ENCODE assay signal across 11 mouse cellular contexts in genomic region chr11:107422356-107422754, GRCm38 (mm10). TPM values are rescaled to one million over a fixed set of nuclear protein-coding genes. Genes with fewer than 3 reads are reported as not detected.
A peak's percentile ranks its signal among the peaks of the same experiment; 100 is the strongest.
DNase-seq lines count a peak whose midpoint lies in the region; ATAC-seq and TF ChIP-seq lines count a peak whose summit lies in the region.
"Had no signal": no experiment of that assay in that cellular context is flagged by ENCODE, and none has a peak within 500 bp of the region (broad histone marks: within the 10 kb centered on the region; RNA-seq: fewer than 3 reads in every experiment).

No protein-coding gene starts in this region.

- intact Hi-C loops in heart, postnatal 10 days (cut with DNase I) = no loop called here

- H3K9ac ChIP-seq in MEL (ENCODE audit: control insufficient read depth, low read depth, low read length, poor library complexity, severe bottlenecking) = peak overlapping the region; percentile 54
- 0 out of 2 replicates have a peak overlapping the region, but pooled peaks have one; percentile 9 for H3K9ac ChIP-seq in liver, embryonic 16.5 days (ENCODE audit: low read depth, low read length)
- no peak overlapping the region for H3K9ac ChIP-seq in kidney, embryonic 16.5 days (replicated peaks; ENCODE audit: low read length)
- H3K9ac ChIP-seq: heart, embryonic 15.5 days had no signal

- H3K27me3 ChIP-seq in kidney, adult 2 months (replicated peaks; ENCODE audit: control insufficient read depth, insufficient read depth, low read length) = no peaks in the 10 kb centered on the region
- H3K27me3 ChIP-seq in MEL (ENCODE audit: control insufficient read depth in 1 of 2, insufficient read depth in 2 of 2, low read length in 2 of 2) = no peaks in the 10 kb centered on the region
- H3K27me3 ChIP-seq in liver, embryonic 16.5 days (ENCODE audit: control insufficient read depth, insufficient read depth, low read depth, low read length) = no peaks in the 10 kb centered on the region
- no peaks in the 10 kb centered on the region for H3K27me3 ChIP-seq in kidney, embryonic 16.5 days (ENCODE audit: insufficient read depth, low read length)
- H3K27me3 ChIP-seq: heart, embryonic 15.5 days had no signal

- TF ChIP-seq POLR2A in kidney, adult 2 months (IDR thresholded peaks at IDR 0.05; ENCODE audit: low read depth, low read length) = no peak
- TF ChIP-seq POLR2A in MEL (IDR thresholded peaks at IDR 0.05; ENCODE audit: control insufficient read depth in 1 of 2, insufficient read depth in 1 of 2, low read depth in 1 of 2, low read length in 2 of 2, poor library complexity in 1 of 2) = peak in 1 of 2 experiments; percentile 3; a peak in 1 of 4 replicates

- H3K27ac ChIP-seq in kidney, adult 2 months (ENCODE audit: insufficient read depth, low read depth, low read length) = peak overlapping the region; percentile 47
- peak overlapping the region; percentile 89 for H3K27ac ChIP-seq in MEL (ENCODE audit: control insufficient read depth, low read depth, low read length)
- H3K27ac ChIP-seq in liver, embryonic 16.5 days (ENCODE audit: low read length) = 0 out of 2 replicates have a peak overlapping the region, but pooled peaks have one; percentile 15
- no peak overlapping the region for H3K27ac ChIP-seq in kidney, embryonic 16.5 days (ENCODE audit: low read length)
- H3K27ac ChIP-seq: heart, embryonic 15.5 days; kidney, postnatal 0 days had no signal

- H3K36me3 ChIP-seq in kidney, adult 2 months (ENCODE audit: control insufficient read depth, insufficient read depth, low read length) = no peaks in the 10 kb centered on the region
- peaks cover 0 to 41% of the 10 kb centered on the region in 2 experiments; a peak in 2 of 4 replicates for H3K36me3 ChIP-seq in MEL (ENCODE audit: control insufficient read depth in 1 of 2, insufficient read depth in 2 of 2, low read length in 2 of 2)
- H3K36me3 ChIP-seq in liver, embryonic 16.5 days (ENCODE audit: control insufficient read depth, insufficient read depth) = no peaks in the 10 kb centered on the region
- H3K36me3 ChIP-seq in kidney, embryonic 16.5 days (ENCODE audit: insufficient read depth, low read length) = no peaks in the 10 kb centered on the region
- H3K36me3 ChIP-seq: heart, embryonic 15.5 days had no signal

- TF ChIP-seq CTCF in kidney, adult 2 months (conservative IDR thresholded peaks at IDR 0.05; ENCODE audit: insufficient read depth, insufficient read length, low read depth, low read length) = no peak
- no peak for TF ChIP-seq CTCF in MEL (IDR thresholded peaks at IDR 0.05 in 2 of 3, conservative IDR thresholded peaks at IDR 0.05 in 1 of 3; ENCODE audit: control insufficient read depth in 1 of 3, insufficient read depth in 1 of 3, low read depth in 2 of 3, low read length in 3 of 3, poor library complexity in 1 of 3, severe bottlenecking in 1 of 3)

- TF ChIP-seq RAD21 in MEL (IDR thresholded peaks at IDR 0.05; ENCODE audit: low read depth, low read length) = no peak

- peaks cover 45% of the 10 kb centered on the region for H3K79me2 ChIP-seq in MEL (ENCODE audit: control insufficient read depth, insufficient read depth, low read length, poor library complexity)

- no peak overlapping the region for H3K4me2 ChIP-seq in liver, embryonic 16.5 days (ENCODE audit: low read depth, low read length)
- H3K4me2 ChIP-seq in kidney, embryonic 16.5 days (replicated peaks; ENCODE audit: low read depth, low read length) = no peak overlapping the region
- H3K4me2 ChIP-seq: heart, embryonic 15.5 days had no signal

- ATAC-seq in common myeloid progenitor, adult 5-6 weeks (replicated peaks; ENCODE audit: low read depth, poor library complexity, severe bottlenecking) = peak; percentile 33
- ATAC-seq in liver, embryonic 16.5 days (ENCODE audit: low read depth) = no peak
- ATAC-seq in kidney, embryonic 16.5 days (ENCODE audit: low FRiP score, low TSS enrichment) = no peak

- peak; percentile 53 for DNase-seq in kidney, adult 2 months
- DNase-seq in kidney, postnatal 14 days = no peak
- DNase-seq in MEL (ENCODE audit: low read depth, low spot score) (peak; percentile 72), MN1 (ENCODE audit: low spot score) (no peak)
- DNase-seq in heart, postnatal 10 days = no peak
- DNase-seq: cerebellum, postnatal 25 days had no signal

- TF ChIP-seq EP300 in MEL (IDR thresholded peaks at IDR 0.05; ENCODE audit: low read depth in 1 of 2, low read length in 2 of 2) = peak in 1 of 2 experiments; percentile 53; a peak in 2 of 4 replicates

- WGBS in kidney, adult 2 months = 29% methylated on average over 5 of the region's 5 CpGs
- 11% methylated on average over 5 of the region's 5 CpGs for WGBS in liver, embryonic 16.5 days (ENCODE audit: insufficient replicate concordance)
- 72% methylated on average over 5 of the region's 5 CpGs for WGBS in kidney, embryonic 16.5 days

- no peak overlapping the region for H3K4me3 ChIP-seq in kidney, adult 2 months (ENCODE audit: insufficient read depth, low read depth, low read length)
- H3K4me3 ChIP-seq in MEL (ENCODE audit: control insufficient read depth in 1 of 2, insufficient read depth in 1 of 2, low read depth in 2 of 2, low read length in 2 of 2) = peak overlapping the region; percentile 3 to 22; a peak in 2 of 4 replicates
- H3K4me3 ChIP-seq in liver, embryonic 16.5 days (ENCODE audit: low read depth, low read length) = no peak overlapping the region
- no peak overlapping the region for H3K4me3 ChIP-seq in kidney, embryonic 16.5 days (ENCODE audit: low read length)
- H3K4me3 ChIP-seq: heart, embryonic 15.5 days had no signal

- H3K9me3 ChIP-seq in MEL (replicated peaks; ENCODE audit: insufficient read depth, low read length) = no peaks in the 10 kb centered on the region
- H3K9me3 ChIP-seq in liver, embryonic 16.5 days (replicated peaks; ENCODE audit: control insufficient read depth, low read length) = no peaks in the 10 kb centered on the region
- no peaks in the 10 kb centered on the region for H3K9me3 ChIP-seq in kidney, embryonic 16.5 days (ENCODE audit: low read length)
- H3K9me3 ChIP-seq: heart, embryonic 15.5 days had no signal

- H3K4me1 ChIP-seq in kidney, adult 2 months (ENCODE audit: control insufficient read depth, insufficient read depth, low read length) = peaks cover 14% of the 10 kb centered on the region; the same call in 1 of the 2 replicates
- peaks cover 23 to 47% of the 10 kb centered on the region in 2 experiments for H3K4me1 ChIP-seq in MEL (ENCODE audit: control insufficient read depth in 1 of 2, insufficient read depth in 2 of 2, low read length in 2 of 2)
- H3K4me1 ChIP-seq in liver, embryonic 16.5 days (ENCODE audit: control insufficient read depth, low read depth, low read length) = peaks cover 21% of the 10 kb centered on the region
- H3K4me1 ChIP-seq in kidney, embryonic 16.5 days (ENCODE audit: insufficient read depth, low read length) = 0 out of 2 replicates have a peak, but pooled peaks cover 5% of the 10 kb centered on the region

TF ChIP-seq in MEL, 35 proteins besides CTCF, POLR2A, EP300 and RAD21 (continues in another document):
- TF ChIP-seq BHLHE40 (IDR thresholded peaks at IDR 0.05; ENCODE audit: borderline replicate concordance, low read depth, low read length) (peak; percentile 93), HCFC1 (IDR thresholded peaks at IDR 0.05; ENCODE audit: low read depth, low read length) (peak; percentile 38; the same call in 1 of the 2 replicates), MYB (IDR thresholded peaks at IDR 0.05; ENCODE audit: low read depth, low read length) (no peak), E2F4 (IDR thresholded peaks at IDR 0.05; ENCODE audit: borderline replicate concordance, low read depth, low read length) (no peak), JUND (IDR thresholded peaks at IDR 0.05; ENCODE audit: low read depth, low read length) (no peak), POLR2AphosphoS5 (IDR thresholded peaks at IDR 0.05; ENCODE audit: borderline replicate concordance, low read depth, low read length) (no peak), CHD1 (IDR thresholded peaks at IDR 0.05; ENCODE audit: low read depth, low read length) (no peak; the same call in 1 of the 2 replicates), SMC3 (IDR thresholded peaks at IDR 0.05; ENCODE audit: low read depth, low read length) (no peak), ZKSCAN1 (IDR thresholded peaks at IDR 0.05; ENCODE audit: low read depth, low read length) (no peak), CHD2 (IDR thresholded peaks at IDR 0.05; ENCODE audit: low read length) (no peak), GATA1 (IDR thresholded peaks at IDR 0.05; ENCODE audit: low read depth, low read length) (no peak; the same call in 1 of the 2 replicates), SIN3A (IDR thresholded peaks at IDR 0.05; ENCODE audit: low read length) (0 out of 2 replicates have a peak, but pooled peaks have one; percentile 27), NELFE (IDR thresholded peaks at IDR 0.05; ENCODE audit: low read depth, low read length) (no peak), ZNF384 (IDR thresholded peaks at IDR 0.05; ENCODE audit: low read depth, low read length) (no peak), MXI1 (IDR thresholded peaks at IDR 0.05; ENCODE audit: low read depth, low read length) (peak; percentile 72), TCF12 (IDR thresholded peaks at IDR 0.05; ENCODE audit: low read depth, low read length) (peak; percentile 28; the same call in 1 of the 2 replicates), GABPA (IDR thresholded peaks at IDR 0.05; ENCODE audit: low read depth, low read length) (no peak), ZMIZ1 (IDR thresholded peaks at IDR 0.05; ENCODE audit: low read depth, low read length) (peak; percentile 63; the same call in 1 of the 2 replicates)

RNA-seq across cellular contexts. Expression of gene Pitpnc1, which starts 48.1 kb away (rescaled TPM):
- 15.0 and 18.5 TPM in 2 replicates for polyA plus RNA-seq in kidney, adult 2 months (2012; rRNA removed)
- total RNA-seq in MEL (2012; rRNA removed) = 19.3 and 31.9 TPM in 2 replicates
- 10 to 100 TPM in 1 of 2 experiments, not detected in 1; 25.3 TPM for polyA plus RNA-seq in MEL (2012; ENCODE audit: insufficient read depth in 1 of 2, insufficient read length in 2 of 2, low read depth in 1 of 2, low replicate concordance in 2 of 2, missing spikeins in 1 of 2)
- total RNA-seq in common myeloid progenitor, adult 5-6 weeks (2017) = 36.5 and 42.8 TPM in 2 replicates
- polyA plus RNA-seq in liver, embryonic 16.5 days (2015; fragmentation: Nextera tagmentation; extraction: Ambion mirVana) = 7.6 and 9.2 TPM in 2 replicates
- 21.5 and 23.0 TPM in 2 replicates for polyA plus RNA-seq in kidney, embryonic 16.5 days (2015; fragmentation: Nextera tagmentation; extraction: Ambion mirVana)
- 10 to 100 TPM; 75.6 to 78.1 TPM for total RNA-seq in heart, postnatal 10 days (2021)

RNA-seq across cellular contexts. Expression of gene Psmd12, which starts 56.9 kb away (rescaled TPM):
- 15.1 and 19.9 TPM in 2 replicates for polyA plus RNA-seq in kidney, adult 2 months (2012; rRNA removed)
- total RNA-seq in MEL (2012; rRNA removed) = 149 and 173 TPM in 2 replicates
- 100 to 1,000 TPM; 139 to 437 TPM for polyA plus RNA-seq in MEL (2012; ENCODE audit: insufficient read depth in 1 of 2, insufficient read length in 2 of 2, low read depth in 1 of 2, low replicate concordance in 2 of 2, missing spikeins in 1 of 2)
- 119 and 150 TPM in 2 replicates for total RNA-seq in common myeloid progenitor, adult 5-6 weeks (2017)
- 79.2 and 81.0 TPM in 2 replicates for polyA plus RNA-seq in liver, embryonic 16.5 days (2015; fragmentation: Nextera tagmentation; extraction: Ambion mirVana)
- polyA plus RNA-seq in kidney, embryonic 16.5 days (2015; fragmentation: Nextera tagmentation; extraction: Ambion mirVana) = 178 and 180 TPM in 2 replicates
- 10 to 100 TPM; 91.0 to 91.5 TPM for total RNA-seq in heart, postnatal 10 days (2021)

Comparison
In these comparisons a context has a peak if more than half of its experiments do, and no peak if none do; other contexts are left out.
1. DNase-seq: peak in kidney, adult 2 months (single experiment) and MEL (single experiment); none in kidney, postnatal 14 days (single experiment), MN1 (single experiment) and heart, postnatal 10 days (0 of 2).
2. H3K4me3 ChIP-seq: peak in MEL (2 of 2); none in kidney, adult 2 months (single experiment), liver, embryonic 16.5 days (single experiment) and kidney, embryonic 16.5 days (single experiment).